Mouse (Mus musculus): ENCODE results near the gene Agrp.

DNA sequence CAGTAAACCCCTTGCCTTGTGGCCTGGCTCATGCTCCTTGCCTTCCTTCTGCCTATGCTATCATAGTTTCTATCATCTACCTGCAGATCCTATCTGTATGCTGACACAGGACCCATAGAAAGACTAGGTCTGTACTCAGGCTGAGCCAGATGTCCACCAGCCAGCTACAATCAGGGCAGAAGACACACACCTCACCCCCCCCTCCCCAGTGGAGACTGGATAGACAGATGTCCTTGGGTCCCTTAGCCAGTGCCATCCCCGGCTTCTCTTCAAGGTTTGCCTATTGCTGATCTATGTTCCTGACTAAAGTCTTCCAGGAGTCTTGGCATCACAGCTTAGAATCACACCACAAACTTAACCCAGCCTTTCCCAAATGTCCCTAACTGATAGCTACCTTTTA is 109.0 kb downstream of the Agrp start:
- TF ChIP-seq POLR2A (IDR thresholded peaks at IDR 0.05; ENCODE audit: borderline replicate concordance, extremely low read depth, low read depth, low read length) (no peak), CTCF (IDR thresholded peaks at IDR 0.05; ENCODE audit: insufficient read depth, low read length) (no peak)

Measured in lung, adult 2 months (tissue).